30 mouse cellular contexts compared by ENCODE assay signal in the genomic region with DNA sequence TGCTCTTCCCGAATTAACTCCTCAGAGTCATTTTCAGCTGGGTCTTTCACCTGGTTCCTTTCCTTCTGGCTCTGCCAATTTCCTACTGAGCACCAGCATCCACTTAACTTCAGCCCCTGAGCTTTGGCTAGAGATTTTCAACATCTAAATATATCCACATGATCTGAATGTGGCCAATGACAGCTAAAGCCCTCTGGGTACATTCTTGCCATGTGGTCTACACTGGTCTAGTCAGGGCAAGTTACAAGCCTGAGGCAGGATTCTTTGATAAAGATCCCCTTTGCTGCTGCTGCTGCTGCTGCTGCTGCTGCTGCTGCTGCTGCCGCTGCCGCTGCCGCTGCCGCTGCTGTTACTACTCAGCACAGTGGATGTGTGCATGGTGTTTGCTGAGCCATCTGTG.
A peak's percentile ranks its signal among the peaks of the same experiment; 100 is the strongest.
DNase-seq lines count a peak whose midpoint lies in the region; ATAC-seq lines count a peak whose summit lies in the region.
"Had no signal": no experiment of that assay in that cellular context is flagged by ENCODE, and none has a peak within 500 bp of the region (broad histone marks: within the 10 kb centered on the region; RNA-seq: fewer than 3 reads in every experiment).

No protein-coding gene starts in this region.

- H3K27ac ChIP-seq in forebrain, embryonic 12.5 days: 0 out of 2 replicates have a peak overlapping the region, but pooled peaks have one; percentile 8
- H3K27ac ChIP-seq in forebrain, embryonic 14.5 days (ENCODE audit: low read depth, low read length): no peak overlapping the region
- 0 out of 2 replicates have a peak overlapping the region, but pooled peaks have one; percentile 38 for H3K27ac ChIP-seq in hindbrain, embryonic 14.5 days
- no peak overlapping the region for H3K27ac ChIP-seq in hindbrain, embryonic 16.5 days (ENCODE audit: low read depth, low read length)
- H3K27ac ChIP-seq in neural tube, embryonic 13.5 days (replicated peaks): peak overlapping the region; percentile 90; the same call in 1 of the 2 replicates
- H3K27ac ChIP-seq: embryonic facial prominence, embryonic 10.5 days; embryonic facial prominence, embryonic 15.5 days; gastrocnemius, adult 2 months; heart, embryonic 13.5 days; liver, embryonic 12.5 days; stomach, postnatal 0 days had no signal

- no peaks in the 10 kb centered on the region for H3K27me3 ChIP-seq in forebrain, embryonic 12.5 days
- no peaks in the 10 kb centered on the region for H3K27me3 ChIP-seq in forebrain, embryonic 14.5 days (replicated peaks; ENCODE audit: control insufficient read depth, insufficient read depth, low read length)
- H3K27me3 ChIP-seq in hindbrain, embryonic 14.5 days (ENCODE audit: control insufficient read depth, insufficient read depth, low read length): no peaks in the 10 kb centered on the region
- H3K27me3 ChIP-seq in hindbrain, embryonic 16.5 days (replicated peaks; ENCODE audit: control insufficient read depth, insufficient read depth, low read length): no peaks in the 10 kb centered on the region
- no peaks in the 10 kb centered on the region for H3K27me3 ChIP-seq in neural tube, embryonic 13.5 days
- H3K27me3 ChIP-seq: embryonic facial prominence, embryonic 15.5 days; heart, embryonic 13.5 days; liver, embryonic 12.5 days; megakaryocyte, embryonic 14.5 days had no signal

- no peak overlapping the region for H3K4me3 ChIP-seq in forebrain, embryonic 12.5 days (replicated peaks)
- H3K4me3 ChIP-seq in forebrain, embryonic 14.5 days (ENCODE audit: low read depth, low read length): no peak overlapping the region
- no peak overlapping the region for H3K4me3 ChIP-seq in hindbrain, embryonic 14.5 days (replicated peaks; ENCODE audit: low read length)
- no peak overlapping the region for H3K4me3 ChIP-seq in hindbrain, embryonic 16.5 days (ENCODE audit: low read length)
- H3K4me3 ChIP-seq in neural tube, embryonic 13.5 days: no peak overlapping the region
- H3K4me3 ChIP-seq: embryonic facial prominence, embryonic 10.5 days; embryonic facial prominence, embryonic 15.5 days; gastrocnemius, adult 2 months; heart, embryonic 13.5 days; liver, embryonic 12.5 days; megakaryocyte, embryonic 14.5 days had no signal

- 90% methylated on average over 5 of the region's 5 CpGs for WGBS in forebrain, embryonic 12.5 days
- WGBS in forebrain, embryonic 14.5 days: 93% methylated on average over 5 of the region's 5 CpGs
- WGBS in hindbrain, embryonic 14.5 days: 85% methylated on average over 5 of the region's 5 CpGs
- WGBS in hindbrain, embryonic 16.5 days: 85% methylated on average over 5 of the region's 5 CpGs
- 84% methylated on average over 5 of the region's 5 CpGs for WGBS in neural tube, embryonic 13.5 days

- DNase-seq in forebrain, embryonic 14.5 days (ENCODE audit: low spot score): no peak
- no peak for DNase-seq in hindbrain, embryonic 14.5 days (ENCODE audit: low spot score)
- no peak for DNase-seq in neural tube, embryonic 10.5 days (ENCODE audit: extremely low spot score, low spot score)
- DNase-seq in retina, postnatal 1 day: peak; percentile 60
- no peak for DNase-seq in right cerebral cortex, postnatal 4 days
- DNase-seq: adrenal gland, adult 8-10 months; cerebellum, adult 8-10 months; cerebellum, postnatal 25 days; gastrocnemius, adult 2 months; gastrocnemius, postnatal 36 days; kidney, postnatal 14 days; left cerebral cortex, postnatal 4 days; liver, postnatal 0 days; lung, postnatal 4 days; right cerebral cortex, postnatal 25 days; thymus, adult 18-20 months; thymus, postnatal 36 days had no signal

- H3K9me3 ChIP-seq in forebrain, embryonic 12.5 days: no peaks in the 10 kb centered on the region
- no peaks in the 10 kb centered on the region for H3K9me3 ChIP-seq in forebrain, embryonic 14.5 days (replicated peaks; ENCODE audit: control insufficient read depth, low read length)
- H3K9me3 ChIP-seq in hindbrain, embryonic 14.5 days (ENCODE audit: control insufficient read depth, low read length): no peaks in the 10 kb centered on the region
- H3K9me3 ChIP-seq in hindbrain, embryonic 16.5 days (ENCODE audit: control insufficient read depth, low read length): no peaks in the 10 kb centered on the region
- H3K9me3 ChIP-seq in neural tube, embryonic 13.5 days: no peaks in the 10 kb centered on the region
- H3K9me3 ChIP-seq: embryonic facial prominence, embryonic 10.5 days; embryonic facial prominence, embryonic 15.5 days; heart, embryonic 13.5 days; liver, embryonic 12.5 days; megakaryocyte, embryonic 14.5 days had no signal

- no peak overlapping the region for H3K9ac ChIP-seq in forebrain, embryonic 12.5 days
- no peak overlapping the region for H3K9ac ChIP-seq in forebrain, embryonic 14.5 days (ENCODE audit: low read length)
- no peak overlapping the region for H3K9ac ChIP-seq in hindbrain, embryonic 14.5 days
- no peak overlapping the region for H3K9ac ChIP-seq in hindbrain, embryonic 16.5 days (ENCODE audit: low read depth, low read length)
- no peak overlapping the region for H3K9ac ChIP-seq in neural tube, embryonic 13.5 days
- H3K9ac ChIP-seq: embryonic facial prominence, embryonic 15.5 days; heart, embryonic 13.5 days; liver, embryonic 12.5 days; liver, postnatal 0 days had no signal

- H3K4me2 ChIP-seq in forebrain, embryonic 12.5 days: no peak overlapping the region
- no peak overlapping the region for H3K4me2 ChIP-seq in forebrain, embryonic 14.5 days (ENCODE audit: low read length)
- no peak overlapping the region for H3K4me2 ChIP-seq in hindbrain, embryonic 14.5 days (replicated peaks)
- H3K4me2 ChIP-seq in hindbrain, embryonic 16.5 days (ENCODE audit: low read length): no peak overlapping the region
- no peak overlapping the region for H3K4me2 ChIP-seq in neural tube, embryonic 13.5 days
- H3K4me2 ChIP-seq: embryonic facial prominence, embryonic 15.5 days; heart, embryonic 13.5 days; liver, embryonic 12.5 days had no signal

- peaks cover 34% of the 10 kb centered on the region for H3K4me1 ChIP-seq in forebrain, embryonic 12.5 days
- peaks cover 22% of the 10 kb centered on the region for H3K4me1 ChIP-seq in forebrain, embryonic 14.5 days (ENCODE audit: control insufficient read depth, insufficient read depth, low read length)
- peaks cover 8% of the 10 kb centered on the region; the same call in 1 of the 2 replicates for H3K4me1 ChIP-seq in hindbrain, embryonic 14.5 days (replicated peaks; ENCODE audit: control insufficient read depth, insufficient read depth, low read length)
- H3K4me1 ChIP-seq in hindbrain, embryonic 16.5 days (ENCODE audit: control insufficient read depth, insufficient read depth, low read depth, low read length): 0 out of 2 replicates have a peak, but pooled peaks cover 2% of the 10 kb centered on the region
- peaks cover 30% of the 10 kb centered on the region for H3K4me1 ChIP-seq in neural tube, embryonic 13.5 days (replicated peaks)
- H3K4me1 ChIP-seq: embryonic facial prominence, embryonic 15.5 days had no signal

- ATAC-seq in forebrain, embryonic 12.5 days (ENCODE audit: low FRiP score): no peak
- ATAC-seq in forebrain, embryonic 14.5 days: no peak
- ATAC-seq in hindbrain, embryonic 14.5 days (ENCODE audit: low FRiP score): no peak
- ATAC-seq in hindbrain, embryonic 16.5 days: no peak
- ATAC-seq in neural tube, embryonic 13.5 days (ENCODE audit: low read depth): no peak
- ATAC-seq: forebrain, embryonic 16.5 days; intestine, postnatal 0 days; liver, embryonic 12.5 days; liver, postnatal 0 days; lung, postnatal 0 days had no signal

- H3K36me3 ChIP-seq in forebrain, embryonic 12.5 days (replicated peaks): no peaks in the 10 kb centered on the region
- H3K36me3 ChIP-seq in forebrain, embryonic 14.5 days (ENCODE audit: control insufficient read depth, insufficient read depth, low read length): no peaks in the 10 kb centered on the region
- H3K36me3 ChIP-seq in hindbrain, embryonic 14.5 days (replicated peaks; ENCODE audit: control insufficient read depth, insufficient read depth): no peaks in the 10 kb centered on the region
- H3K36me3 ChIP-seq in hindbrain, embryonic 16.5 days (ENCODE audit: control insufficient read depth, insufficient read depth, low read length): no peaks in the 10 kb centered on the region
- H3K36me3 ChIP-seq in neural tube, embryonic 13.5 days: no peaks in the 10 kb centered on the region
- H3K36me3 ChIP-seq: embryonic facial prominence, embryonic 10.5 days; embryonic facial prominence, embryonic 15.5 days; G1E; heart, embryonic 13.5 days; liver, embryonic 12.5 days had no signal

Comparison
In these comparisons a context has a peak if more than half of its experiments do, and no peak if none do; other contexts are left out.
1. H3K27ac ChIP-seq: peak in forebrain, embryonic 12.5 days (single experiment), hindbrain, embryonic 14.5 days (single experiment) and neural tube, embryonic 13.5 days (single experiment); none in forebrain, embryonic 14.5 days (single experiment) and hindbrain, embryonic 16.5 days (single experiment).